Mouse (Mus musculus) neural tube, embryonic 11.5 days (tissue): ENCODE data around the gene Opalin. TPM values are rescaled to one million over a fixed set of nuclear protein-coding genes. Genes with fewer than 3 reads are reported as not detected.
A peak's percentile ranks its signal among the peaks of the same experiment; 100 is the strongest.

Source experiments
- ATAC-seq: fragments of 200-750 bp; cut with Nextera tagmentation; 2 replicates; pipeline ENCODE4 v1.8.0; 2017; ENCODE audit warnings: moderate number of reproducible peaks, mild to moderate bottlenecking, moderate TSS enrichment, moderate library complexity; ENCODE audit not compliant: insufficient read depth, low FRiP score, low TSS enrichment
- DNase-seq: peaks from one replicate; pipeline ENCODE4 v3.0.0-alpha.2; 2015; ENCODE audit warnings: low spot score
- H3K27ac ChIP-seq: fragments of 300-500 bp; sonication (generic); 2 replicates; pipeline ENCODE4 v1.5.1; 2014; ENCODE audit warnings: low read depth, mild to moderate bottlenecking, low read length
- H3K27me3 ChIP-seq: fragments of 300-500 bp; sonication (generic); 2 replicates; pipeline ENCODE4 v1.6.1; 2014; ENCODE audit warnings: mild to moderate bottlenecking, low read length, mixed read lengths; ENCODE audit not compliant: control insufficient read depth, insufficient read depth
- H3K36me3 ChIP-seq: fragments of 300-500 bp; sonication (generic); 2 replicates; pipeline ENCODE4 v1.6.1; 2014; ENCODE audit warnings: mild to moderate bottlenecking, low read length, moderate library complexity, mixed read lengths; ENCODE audit not compliant: control insufficient read depth, insufficient read depth
- H3K4me1 ChIP-seq: fragments of 300-500 bp; sonication (generic); 2 replicates; pipeline ENCODE4 v1.6.1; 2014; ENCODE audit warnings: low read length, mixed read lengths; ENCODE audit not compliant: control insufficient read depth, insufficient read depth
- H3K4me2 ChIP-seq: fragments of 300-500 bp; sonication (generic); 2 replicates; pipeline ENCODE4 v1.6.1; 2014; ENCODE audit warnings: low read depth, mild to moderate bottlenecking, moderate library complexity
- H3K4me3 ChIP-seq: fragments of 300-500 bp; sonication (generic); 2 replicates; pipeline ENCODE4 v1.5.1; 2014; ENCODE audit warnings: low read depth, low read length
- H3K9ac ChIP-seq: fragments of 300-500 bp; sonication (generic); 2 replicates; pipeline ENCODE4 v1.6.1; 2014; ENCODE audit warnings: mild to moderate bottlenecking, low read length
- H3K9me3 ChIP-seq: fragments of 300-500 bp; sonication (generic); 2 replicates; pipeline ENCODE4 v1.6.1; 2016; ENCODE audit warnings: low read length; ENCODE audit not compliant: control insufficient read depth
- WGBS: fragments of 180-500 bp; shearing (Covaris S2); extraction: QIAGEN DNeasy Blood & Tissue Kit; methylation state at CpG from one replicate; pipeline ENCODE4 v1.1.7; 2014; 5-methylcytosine and 5-hydroxymethylcytosine counted together
- polyA plus RNA-seq: library from polyadenylated mRNA; unstranded; fragments of >200 nt; fragmentation: Nextera tagmentation; extraction: Ambion mirVana; gene quantifications from 2 replicates; pipeline ENCODE4 v1.2.1, GENCODE M21; 2014

Gene Opalin
- polyA plus RNA-seq, 1 experiment from 2014 or later, result not detected

GRCm38 (mm10) chr19:41088491-41088890 is 11.6 kb upstream of the Opalin start:
- Histone ChIP-seq H3K4me3 (no peak overlapping the region), H3K36me3 (no peaks in the 10 kb centered on the region), H3K27me3 (no peaks in the 10 kb centered on the region), H3K4me1 (no peaks in the 10 kb centered on the region), H3K9ac (no peak overlapping the region; the same call in 1 of the 2 replicates), H3K27ac (no peak overlapping the region), H3K9me3 (no peaks in the 10 kb centered on the region), H3K4me2 (no peak overlapping the region)
- DNase-seq (no peak), ATAC-seq (no peak)
- WGBS, result 46% methylated on average over 18 of the region's 18 CpGs

GRCm38 (mm10) chr19:41087901-41088300 is 11.0 kb upstream of the Opalin start:
- Histone ChIP-seq H3K4me3 (no peak overlapping the region), H3K4me1 (no peaks in the 10 kb centered on the region), H3K4me2 (no peak overlapping the region), H3K9ac (no peak overlapping the region), H3K27me3 (no peaks in the 10 kb centered on the region), H3K36me3 (no peaks in the 10 kb centered on the region), H3K27ac (no peak overlapping the region), H3K9me3 (no peaks in the 10 kb centered on the region)
- WGBS, result 34% methylated on average over 4 of the region's 4 CpGs
- ATAC-seq (no peak), DNase-seq (no peak)

- Histone ChIP-seq H3K27ac (no peak overlapping the region), H3K27me3 (no peaks in the 10 kb centered on the region), H3K36me3 (no peaks in the 10 kb centered on the region), H3K4me3 (no peak overlapping the region), H3K4me1 (no peaks in the 10 kb centered on the region), H3K4me2 (no peak overlapping the region), H3K9me3 (no peaks in the 10 kb centered on the region), H3K9ac (no peak overlapping the region)
- WGBS, result 11% methylated on average over 2 of the region's 2 CpGs
- ATAC-seq, result peak; percentile 56; the same call in 1 of the 2 replicates
- DNase-seq, result peak; percentile 73
These were observed 9.8 kb upstream of the Opalin start for GRCm38 (mm10) chr19:41086700-41087099.

GRCm38 (mm10) chr19:41086289-41086688 is 9.4 kb upstream of the Opalin start:
- WGBS, result 84% methylated on average over 6 of the region's 6 CpGs
- Histone ChIP-seq H3K27me3 (no peaks in the 10 kb centered on the region), H3K4me2 (no peak overlapping the region), H3K27ac (no peak overlapping the region), H3K4me1 (0 out of 2 replicates have a peak, but pooled peaks cover 3% of the 10 kb centered on the region), H3K36me3 (no peaks in the 10 kb centered on the region), H3K9me3 (no peaks in the 10 kb centered on the region), H3K9ac (no peak overlapping the region), H3K4me3 (no peak overlapping the region)
- ATAC-seq (0 out of 2 replicates have a peak, but pooled peaks have one; percentile 18), DNase-seq (no peak)

GRCm38 (mm10) chr19:41083646-41084045 is 6.7 kb upstream of the Opalin start:
- ATAC-seq, result no peak
- 91% methylated on average over 14 of the region's 14 CpGs for WGBS
- DNase-seq, result no peak

GRCm38 (mm10) chr19:41081589-41081988 is 4.7 kb upstream of the Opalin start:
- Histone ChIP-seq H3K9me3 (no peaks in the 10 kb centered on the region), H3K27me3 (no peaks in the 10 kb centered on the region), H3K9ac (no peak overlapping the region), H3K4me2 (no peak overlapping the region), H3K36me3 (no peaks in the 10 kb centered on the region), H3K4me1 (0 out of 2 replicates have a peak, but pooled peaks cover 3% of the 10 kb centered on the region), H3K27ac (no peak overlapping the region), H3K4me3 (no peak overlapping the region)
- DNase-seq (peak; percentile 21), ATAC-seq (no peak)
- WGBS, result 60% methylated on average over 3 of the region's 3 CpGs

More at GRCm38 (mm10) chr19:41083646-41084045, 6.7 kb upstream of the Opalin start:
- no peaks in the 10 kb centered on the region for H3K9me3 ChIP-seq
- H3K27me3 ChIP-seq, result no peaks in the 10 kb centered on the region
- H3K27ac ChIP-seq, result no peak overlapping the region
- no peaks in the 10 kb centered on the region for H3K36me3 ChIP-seq
- no peak overlapping the region for H3K9ac ChIP-seq
- H3K4me3 ChIP-seq, result no peak overlapping the region
- H3K4me1 ChIP-seq, result 0 out of 2 replicates have a peak, but pooled peaks cover 3% of the 10 kb centered on the region
- no peak overlapping the region for H3K4me2 ChIP-seq

GRCm38 (mm10) chr19:41073746-41074455 is 3.0 kb downstream of the Opalin start:
- Histone ChIP-seq H3K4me3 (no peak overlapping the region), H3K4me1 (no peaks in the 10 kb centered on the region), H3K9me3 (no peaks in the 10 kb centered on the region), H3K9ac (no peak overlapping the region), H3K4me2 (no peak overlapping the region), H3K27me3 (no peaks in the 10 kb centered on the region), H3K36me3 (no peaks in the 10 kb centered on the region), H3K27ac (no peak overlapping the region)
- no peak for DNase-seq
- ATAC-seq, result no peak
- WGBS, result 90% methylated on average over 14 of the region's 14 CpGs

- H3K4me3 ChIP-seq, result no peak overlapping the region
- DNase-seq (peak; percentile 89), ATAC-seq (no peak)
- no peak overlapping the region for H3K27ac ChIP-seq
- 10% methylated on average over 8 of the region's 8 CpGs for WGBS
- no peak overlapping the region for H3K9ac ChIP-seq
- no peaks in the 10 kb centered on the region for H3K4me1 ChIP-seq
- H3K27me3 ChIP-seq, result no peaks in the 10 kb centered on the region
- no peaks in the 10 kb centered on the region for H3K9me3 ChIP-seq
- no peak overlapping the region for H3K4me2 ChIP-seq
- no peaks in the 10 kb centered on the region for H3K36me3 ChIP-seq
These were observed 5.4 kb downstream of the Opalin start for GRCm38 (mm10) chr19:41071500-41071899.

GRCm38 (mm10) chr19:41054702-41055101 is 22.2 kb downstream of the Opalin start:
- no peaks in the 10 kb centered on the region for H3K9me3 ChIP-seq
- DNase-seq, result no peak
- whole genome bisulfite sequencing, result 69% methylated on average over 4 of the region's 4 CpGs

More at GRCm38 (mm10) chr19:41054702-41055101, 22.2 kb downstream of the Opalin start:
- Histone ChIP-seq H3K36me3 (no peaks in the 10 kb centered on the region), H3K4me3 (no peak overlapping the region), H3K4me1 (no peaks in the 10 kb centered on the region), H3K27ac (no peak overlapping the region), H3K27me3 (no peaks in the 10 kb centered on the region), H3K9ac (no peak overlapping the region), H3K4me2 (no peak overlapping the region)
- ATAC-seq, result no peak
